Mouse (Mus musculus) 3134 (cell line): ENCODE results near the gene Mipol1.
"Not testable (repeated sequence)": the region's sequence is repeated elsewhere in the genome, so short reads cannot be mapped to it uniquely, and the experiment has no call there.

Experiments
- DNase-seq: peaks from one replicate; pipeline ENCODE4 v3.0.0-alpha.2; 2011; ENCODE audit warnings: low spot score; ENCODE audit not compliant: insufficient read length; ENCODE audit errors: extremely low read depth

The Mipol1 gene

GRCm38 (mm10) chr12:57413833-57414232 lies 183.6 kb downstream of the Mipol1 start:
- DNase-seq = no peak

DNA sequence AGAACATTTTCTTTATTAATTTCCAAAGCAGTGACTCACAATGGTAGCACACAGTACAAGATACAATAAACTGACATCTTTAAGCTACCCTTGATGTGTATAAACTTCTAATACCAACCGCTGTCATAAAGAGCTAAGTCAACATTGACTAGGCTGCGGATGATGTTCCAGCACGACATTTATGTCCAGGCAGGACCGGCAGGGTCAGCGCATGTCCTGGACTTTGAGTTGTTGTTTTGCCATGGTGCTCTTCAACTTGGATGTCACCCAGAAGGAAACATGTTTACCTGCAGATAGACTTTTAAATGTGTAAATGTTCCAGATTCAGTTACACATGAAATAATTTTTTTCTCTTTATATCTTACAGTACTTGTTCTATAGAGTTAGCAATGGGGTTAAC lies 194.7 kb downstream of the Mipol1 start:
- no peak for DNase-seq

- no peak for DNase-seq
Observed at GRCm38 (mm10) chr12:57428243-57428642, 198.0 kb downstream of the Mipol1 start.

DNA sequence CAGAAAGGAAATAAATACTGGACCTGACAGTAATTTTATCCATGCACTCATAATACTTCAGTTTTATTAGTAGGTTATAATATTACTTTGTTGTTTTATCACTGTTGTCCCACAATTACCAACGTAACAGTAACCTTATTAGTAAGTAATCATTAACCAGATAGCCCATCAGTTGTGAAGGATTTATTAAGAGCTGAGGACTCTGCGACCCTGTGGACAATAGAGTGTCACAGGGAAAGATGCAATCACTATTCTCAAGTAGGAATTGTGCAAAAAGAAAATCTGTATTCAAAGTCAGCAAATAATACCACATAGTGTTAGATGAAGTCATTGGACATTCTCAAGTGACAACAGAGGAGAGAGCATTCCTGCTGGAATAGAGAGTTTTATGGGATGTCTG lies 198.5 kb downstream of the Mipol1 start:
- no peak for DNase-seq

GRCm38 (mm10) chr12:57436939-57437659 lies 206.9 kb downstream of the Mipol1 start:
- DNase-seq = not testable (repeated sequence)

- no peak for DNase-seq
Observed at GRCm38 (mm10) chr12:57444281-57444903, 214.2 kb downstream of the Mipol1 start.

- DNase-seq = no peak
Observed at GRCm38 (mm10) chr12:57447331-57447730, 217.1 kb downstream of the Mipol1 start.

- no peak for DNase-seq
Observed at GRCm38 (mm10) chr12:57449299-57449698, 219.1 kb downstream of the Mipol1 start.

DNA sequence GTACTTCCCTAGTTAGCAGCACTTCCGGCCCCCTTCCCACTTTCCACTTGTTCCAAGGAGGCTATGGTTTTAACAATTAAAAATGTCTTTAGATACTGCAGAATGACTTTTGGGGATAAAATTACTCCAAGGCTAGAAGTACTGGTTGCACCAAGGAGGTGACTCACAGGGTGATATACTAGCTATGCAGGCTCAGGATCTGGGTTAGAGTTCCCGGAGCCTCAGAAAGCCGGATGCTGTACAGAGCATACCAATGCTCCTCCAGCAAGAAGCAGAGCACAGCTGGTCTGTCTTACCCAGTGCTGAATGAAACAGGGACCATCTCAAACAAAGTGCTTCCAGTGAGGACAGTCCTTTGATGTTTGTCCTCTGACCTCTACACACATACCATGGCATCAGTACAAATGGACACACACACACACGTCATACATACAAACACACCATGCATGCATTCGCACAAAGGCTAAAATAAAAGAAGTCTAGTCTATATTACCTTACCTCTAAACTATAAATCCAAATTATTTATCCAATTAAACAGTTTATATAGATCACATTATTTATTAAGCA lies 219.9 kb downstream of the Mipol1 start:
- DNase-seq = no peak

DNA sequence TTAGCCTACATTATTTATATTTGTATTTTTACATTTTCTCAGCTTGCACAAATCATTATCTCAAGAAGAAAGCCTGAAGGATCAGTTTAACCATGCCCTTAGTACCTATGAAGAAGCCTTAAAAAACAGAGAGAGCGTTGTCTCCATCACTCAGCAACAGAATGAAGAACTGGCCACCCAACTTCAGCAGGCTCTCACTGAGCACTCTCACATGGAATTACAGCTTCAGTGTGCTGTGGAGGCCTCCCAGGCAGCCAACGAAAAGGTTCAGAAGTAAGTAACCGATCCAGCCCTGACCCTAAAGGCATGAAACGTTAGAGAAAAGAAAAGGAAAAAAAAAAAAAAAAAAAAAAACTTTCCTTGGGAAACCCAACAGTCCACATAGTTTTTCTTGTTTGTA lies 226.7 kb downstream of the Mipol1 start:
- DNase-seq = no peak

DNA sequence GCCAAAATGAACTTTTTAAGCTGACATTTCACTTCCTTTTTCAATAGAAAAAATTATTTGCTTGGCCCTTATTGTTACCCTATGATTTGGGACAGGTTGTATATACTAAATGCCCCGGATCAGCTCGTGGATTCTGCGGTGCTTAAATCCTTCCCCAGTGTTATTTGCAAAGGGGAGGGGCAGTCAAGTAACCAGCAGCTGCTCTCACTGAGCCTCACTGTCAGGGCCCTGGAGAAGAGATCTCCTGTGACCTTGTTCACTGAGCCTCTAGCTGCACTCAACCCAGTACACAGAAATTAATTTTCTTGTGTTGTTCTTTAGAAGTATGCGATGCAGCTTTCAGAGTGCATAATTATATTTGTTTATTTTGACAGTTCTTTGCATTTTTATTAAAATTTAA lies 227.1 kb downstream of the Mipol1 start:
- DNase-seq = no peak

DNA sequence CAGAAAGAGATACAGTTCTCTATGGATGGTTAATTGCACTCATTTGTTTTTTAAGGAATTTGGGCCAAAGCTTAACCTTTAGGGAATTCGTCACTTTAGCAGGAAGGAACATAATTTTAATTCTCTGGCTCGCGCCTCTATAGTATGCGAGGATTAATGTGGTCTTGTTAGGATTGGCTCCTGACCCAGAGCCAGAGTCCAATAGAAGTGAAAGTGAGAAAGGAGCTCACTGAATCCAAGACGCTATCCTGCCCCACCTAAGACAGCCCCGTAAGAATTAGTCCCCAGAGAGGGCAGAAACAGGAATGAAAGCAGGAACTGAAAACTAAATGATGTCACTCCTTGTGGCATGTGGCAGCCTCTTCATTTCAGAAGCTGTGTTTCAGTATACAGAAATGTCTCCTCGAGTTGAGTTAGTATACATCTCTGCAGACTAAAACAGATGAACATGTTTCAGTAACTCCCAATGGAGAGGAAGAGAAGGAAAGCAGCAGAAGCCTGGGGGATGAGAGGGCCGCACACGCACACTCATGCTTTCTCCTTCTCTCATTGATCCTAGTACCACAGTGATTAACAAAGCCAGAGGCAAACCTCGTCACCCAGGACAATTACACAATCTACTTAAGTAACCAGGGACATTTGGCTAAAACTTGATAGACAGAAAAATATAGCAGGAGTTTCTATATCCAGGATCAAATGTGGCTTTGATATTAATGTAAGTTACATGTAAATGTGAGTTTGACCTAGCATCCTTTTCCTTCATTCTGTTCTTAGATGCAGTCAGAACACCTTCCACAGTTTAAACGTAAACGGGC lies 234.5 kb downstream of the Mipol1 start:
- DNase-seq = no peak

DNA sequence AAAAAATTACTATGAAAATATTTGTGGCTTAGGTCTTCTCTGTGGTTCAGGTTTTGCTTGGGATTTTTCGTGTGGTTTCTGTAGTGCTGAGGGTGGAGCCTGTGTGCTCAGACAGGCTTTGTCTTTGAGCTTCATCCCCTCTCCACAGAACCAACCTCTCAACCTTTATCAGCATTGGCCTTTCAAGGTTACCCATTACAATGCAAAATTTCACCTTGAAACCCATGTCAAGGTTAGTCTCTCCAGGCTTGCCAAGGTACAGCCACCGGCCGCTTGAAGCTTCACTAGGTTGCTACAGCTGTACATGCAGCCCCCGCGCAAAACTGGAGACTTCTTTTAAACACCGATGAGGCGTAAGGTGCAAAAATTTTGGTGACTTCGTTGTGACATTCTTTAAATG lies 241.6 kb downstream of the Mipol1 start:
- no peak for DNase-seq

DNA sequence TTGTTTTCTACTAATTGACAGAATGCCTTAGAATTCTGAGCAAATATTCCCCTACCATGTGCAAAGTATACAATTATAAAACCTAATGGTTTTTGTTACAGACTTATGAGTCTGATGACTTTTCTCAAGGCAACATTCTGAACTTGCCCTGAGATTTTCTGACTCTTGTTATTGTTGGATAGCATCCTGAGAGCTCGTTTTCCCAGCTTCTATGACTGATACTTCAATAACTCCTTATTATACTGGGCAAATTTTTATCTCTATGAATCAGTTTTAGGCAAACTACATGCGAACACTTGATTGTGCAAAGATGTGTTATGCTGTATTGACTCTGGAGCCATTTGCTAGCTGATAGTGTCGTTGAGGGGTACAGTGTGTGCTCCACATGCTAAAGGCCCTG lies 246.6 kb downstream of the Mipol1 start:
- no peak for DNase-seq

GRCm38 (mm10) chr12:57481823-57482222 lies 251.6 kb downstream of the Mipol1 start:
- no peak for DNase-seq

- DNase-seq = no peak
Observed at GRCm38 (mm10) chr12:57496347-57497119, 266.3 kb downstream of the Mipol1 start.

GRCm38 (mm10) chr12:57500246-57500645 lies 270.0 kb downstream of the Mipol1 start:
- no peak for DNase-seq

- DNase-seq = no peak
Observed at GRCm38 (mm10) chr12:57505329-57505728, 275.1 kb downstream of the Mipol1 start.

DNA sequence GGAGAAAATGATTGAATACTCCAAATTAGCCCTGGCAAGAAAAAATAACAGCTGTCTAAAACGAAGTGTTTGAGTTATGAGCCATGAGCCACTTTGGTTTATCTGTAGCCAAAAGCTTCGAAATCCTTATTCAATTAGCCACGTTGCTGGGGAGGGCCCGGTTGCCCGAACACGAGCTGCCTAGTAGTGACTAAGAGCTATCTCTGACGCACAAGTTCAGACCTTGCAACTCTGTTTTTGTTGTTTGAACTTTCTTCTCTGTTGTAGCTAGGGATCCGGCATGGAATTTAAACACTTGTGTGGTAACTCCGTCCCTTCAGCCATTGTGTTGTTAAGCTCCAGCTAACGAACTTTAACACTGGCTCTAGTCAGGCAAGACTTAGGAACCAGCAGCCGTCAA lies 278.7 kb downstream of the Mipol1 start:
- no peak for DNase-seq

GRCm38 (mm10) chr12:57509726-57510125 lies 279.5 kb downstream of the Mipol1 start:
- DNase-seq = no peak

GRCm38 (mm10) chr12:57511127-57511526 lies 280.9 kb downstream of the Mipol1 start:
- no peak for DNase-seq
